Mouse (Mus musculus): ENCODE data around the gene Adra1d.

The Adra1d gene

GRCm38 (mm10) chr2:131539780-131540179 lies 22.3 kb downstream of the Adra1d start:
- DNase-seq (ENCODE audit: low spot score): no peak

- no peak for DNase-seq (ENCODE audit: low spot score)
Observed at GRCm38 (mm10) chr2:131538341-131538740, 23.7 kb downstream of the Adra1d start.

- no peak for DNase-seq (ENCODE audit: low spot score)
Observed at GRCm38 (mm10) chr2:131535168-131535567, 26.9 kb downstream of the Adra1d start.

GRCm38 (mm10) chr2:131531271-131531670 lies 30.8 kb downstream of the Adra1d start:
- no peak for DNase-seq (ENCODE audit: low spot score)

GRCm38 (mm10) chr2:131530623-131531008 lies 31.5 kb downstream of the Adra1d start:
- DNase-seq (ENCODE audit: low spot score): no peak

GRCm38 (mm10) chr2:131529898-131530622 lies 32.0 kb downstream of the Adra1d start:
- no peak for DNase-seq (ENCODE audit: low spot score)

GRCm38 (mm10) chr2:131527061-131527460 lies 35.0 kb downstream of the Adra1d start:
- no peak for DNase-seq (ENCODE audit: low spot score)

- no peak for DNase-seq (ENCODE audit: low spot score)
Observed at GRCm38 (mm10) chr2:131520743-131521142, 41.3 kb downstream of the Adra1d start.

GRCm38 (mm10) chr2:131518790-131519189 lies 43.3 kb downstream of the Adra1d start:
- DNase-seq (ENCODE audit: low spot score): no peak

- DNase-seq (ENCODE audit: low spot score): no peak
Observed at GRCm38 (mm10) chr2:131517550-131517949, 44.5 kb downstream of the Adra1d start.

- DNase-seq (ENCODE audit: low spot score): no peak
Observed at GRCm38 (mm10) chr2:131514055-131514621, 47.9 kb downstream of the Adra1d start.

- DNase-seq (ENCODE audit: low spot score): no peak
Observed at GRCm38 (mm10) chr2:131513477-131513876, 48.6 kb downstream of the Adra1d start.

- DNase-seq (ENCODE audit: low spot score): no peak
Observed at GRCm38 (mm10) chr2:131510531-131510930, 51.6 kb downstream of the Adra1d start.

- DNase-seq (ENCODE audit: low spot score): no peak
Observed at GRCm38 (mm10) chr2:131509671-131510313, 52.3 kb downstream of the Adra1d start.

GRCm38 (mm10) chr2:131508501-131508900 lies 53.6 kb downstream of the Adra1d start:
- DNase-seq (ENCODE audit: low spot score): no peak

GRCm38 (mm10) chr2:131506358-131506757 lies 55.7 kb downstream of the Adra1d start:
- no peak for DNase-seq (ENCODE audit: low spot score)

GRCm38 (mm10) chr2:131505431-131505830 lies 56.7 kb downstream of the Adra1d start:
- DNase-seq (ENCODE audit: low spot score): no peak

- no peak for DNase-seq (ENCODE audit: low spot score)
Observed at GRCm38 (mm10) chr2:131502561-131502960, 59.5 kb downstream of the Adra1d start.

- no peak for DNase-seq (ENCODE audit: low spot score)
Observed at GRCm38 (mm10) chr2:131501886-131502285, 60.2 kb downstream of the Adra1d start.

GRCm38 (mm10) chr2:131499290-131499845 lies 62.7 kb downstream of the Adra1d start:
- no peak for DNase-seq (ENCODE audit: low spot score)

GRCm38 (mm10) chr2:131498219-131498618 lies 63.9 kb downstream of the Adra1d start:
- no peak for DNase-seq (ENCODE audit: low spot score)

- no peak for DNase-seq (ENCODE audit: low spot score)
Observed at GRCm38 (mm10) chr2:131497224-131497856, 64.7 kb downstream of the Adra1d start.

All from left cerebral cortex, adult 11 months (tissue).